Comparison of ENCODE assay signal across 12 mouse cellular contexts in genomic region chr17:74272683-74273205, GRCm38 (mm10). TPM values are rescaled to one million over a fixed set of nuclear protein-coding genes. Genes with fewer than 3 reads are reported as not detected.
DNase-seq lines count a peak whose midpoint lies in the region; ATAC-seq and TF ChIP-seq lines count a peak whose summit lies in the region.
"Had no signal": no experiment of that assay in that cellular context is flagged by ENCODE, and none has a peak within 500 bp of the region (broad histone marks: within the 10 kb centered on the region; RNA-seq: fewer than 3 reads in every experiment).

No protein-coding gene starts in this region.

- H3K9ac ChIP-seq in hindbrain, embryonic 16.5 days (ENCODE audit: low read depth, low read length): no peak overlapping the region
- H3K9ac ChIP-seq in forebrain, postnatal 0 days: no peak overlapping the region

- H3K4me2 ChIP-seq in hindbrain, embryonic 16.5 days (ENCODE audit: low read length): no peak overlapping the region
- H3K4me2 ChIP-seq in forebrain, postnatal 0 days (ENCODE audit: low read depth): no peak overlapping the region

- H3K36me3 ChIP-seq in hindbrain, embryonic 16.5 days (ENCODE audit: control insufficient read depth, insufficient read depth, low read length): no peaks in the 10 kb centered on the region
- peaks cover 40% of the 10 kb centered on the region for H3K36me3 ChIP-seq in hindbrain, embryonic 10.5 days
- no peaks in the 10 kb centered on the region for H3K36me3 ChIP-seq in forebrain, postnatal 0 days (ENCODE audit: insufficient read depth)

- no peaks in the 10 kb centered on the region for H3K9me3 ChIP-seq in hindbrain, embryonic 16.5 days (ENCODE audit: control insufficient read depth, low read length)
- 0 out of 2 replicates have a peak, but pooled peaks cover 6% of the 10 kb centered on the region for H3K9me3 ChIP-seq in hindbrain, embryonic 10.5 days
- H3K9me3 ChIP-seq in forebrain, postnatal 0 days (ENCODE audit: low read length): no peaks in the 10 kb centered on the region

- no peak for DNase-seq in hindbrain, embryonic 10.5 days (ENCODE audit: low spot score)
- DNase-seq in right cerebral cortex, postnatal 4 days: peak; percentile 4
- no peak for DNase-seq in right cerebral cortex, adult 18-20 months
- DNase-seq in liver: peak; percentile 23
- no peak for DNase-seq in cerebellum, adult 8-10 months
- DNase-seq in right cerebral cortex, postnatal 10 days (ENCODE audit: low spot score in 2 of 2): no peak
- DNase-seq in forebrain, postnatal 0 days: no peak
- DNase-seq: adrenal gland, postnatal 36 days; cerebellum, adult 9-10 months; thymus, adult 2 months had no signal

- no peak overlapping the region for H3K27ac ChIP-seq in hindbrain, embryonic 16.5 days (ENCODE audit: low read depth, low read length)
- no peak overlapping the region for H3K27ac ChIP-seq in hindbrain, embryonic 10.5 days
- H3K27ac ChIP-seq in forebrain, postnatal 0 days (ENCODE audit: low read depth, low read length): no peak overlapping the region
- H3K27ac ChIP-seq: layer of hippocampus, adult 2 months had no signal

- TF ChIP-seq CTCF in forebrain, postnatal 0 days (IDR thresholded peaks at IDR 0.05; ENCODE audit: low read depth): no peak

- WGBS in hindbrain, embryonic 16.5 days: 86% methylated on average over 16 of the region's 16 CpGs
- 83% methylated on average over 16 of the region's 16 CpGs for WGBS in hindbrain, embryonic 10.5 days
- 75% methylated on average over 16 of the region's 16 CpGs for WGBS in forebrain, postnatal 0 days

- no peaks in the 10 kb centered on the region for H3K27me3 ChIP-seq in hindbrain, embryonic 16.5 days (replicated peaks; ENCODE audit: control insufficient read depth, insufficient read depth, low read length)
- H3K27me3 ChIP-seq in hindbrain, embryonic 10.5 days (ENCODE audit: insufficient read depth, poor library complexity, severe bottlenecking): no peaks in the 10 kb centered on the region
- no peaks in the 10 kb centered on the region for H3K27me3 ChIP-seq in forebrain, postnatal 0 days (ENCODE audit: insufficient read depth, low read length)

- ATAC-seq in hindbrain, embryonic 16.5 days: peak; percentile 48; the same call in 1 of the 2 replicates
- no peak for ATAC-seq in forebrain, postnatal 0 days

- H3K4me1 ChIP-seq in hindbrain, embryonic 16.5 days (ENCODE audit: control insufficient read depth, insufficient read depth, low read depth, low read length): no peaks in the 10 kb centered on the region
- 0 out of 2 replicates have a peak, but pooled peaks cover 5% of the 10 kb centered on the region for H3K4me1 ChIP-seq in hindbrain, embryonic 10.5 days (replicated peaks)
- no peaks in the 10 kb centered on the region for H3K4me1 ChIP-seq in forebrain, postnatal 0 days (ENCODE audit: insufficient read depth)

- H3K4me3 ChIP-seq in hindbrain, embryonic 16.5 days (ENCODE audit: low read length): no peak overlapping the region
- no peak overlapping the region for H3K4me3 ChIP-seq in hindbrain, embryonic 10.5 days
- no peak overlapping the region for H3K4me3 ChIP-seq in forebrain, postnatal 0 days (ENCODE audit: low read depth, low read length)
- H3K4me3 ChIP-seq: layer of hippocampus, adult 2 months had no signal

RNA-seq across cellular contexts. Expression of gene Memo1, which starts 22.6 kb away (rescaled TPM):
- polyA plus RNA-seq in hindbrain, embryonic 16.5 days (2015; fragmentation: Nextera tagmentation; extraction: Ambion mirVana): 52.9 and 56.1 TPM in 2 replicates
- polyA plus RNA-seq in hindbrain, embryonic 10.5 days (2016; fragmentation: Nextera tagmentation; extraction: Ambion mirVana): 76.8 and 86.9 TPM in 2 replicates
- total RNA-seq in forebrain, postnatal 0 days (2014; rRNA removed): 45.7 and 54.2 TPM in 2 replicates
- 46.3 and 52.9 TPM in 2 replicates for polyA plus RNA-seq in forebrain, postnatal 0 days (2015; fragmentation: Nextera tagmentation; extraction: Ambion mirVana)

RNA-seq across cellular contexts. Expression of gene Dpy30, which starts 51.0 kb away (rescaled TPM):
- polyA plus RNA-seq in hindbrain, embryonic 16.5 days (2015; fragmentation: Nextera tagmentation; extraction: Ambion mirVana): 207 and 221 TPM in 2 replicates
- 266 and 284 TPM in 2 replicates for polyA plus RNA-seq in hindbrain, embryonic 10.5 days (2016; fragmentation: Nextera tagmentation; extraction: Ambion mirVana)
- 86.1 and 109 TPM in 2 replicates for total RNA-seq in forebrain, postnatal 0 days (2014; rRNA removed)
- polyA plus RNA-seq in forebrain, postnatal 0 days (2015; fragmentation: Nextera tagmentation; extraction: Ambion mirVana): 225 and 246 TPM in 2 replicates

Comparison
In these comparisons a context has a peak if more than half of its experiments do, and no peak if none do; other contexts are left out.
1. DNase-seq: peak in right cerebral cortex, postnatal 4 days (single experiment) and liver (single experiment); none in hindbrain, embryonic 10.5 days (single experiment), right cerebral cortex, adult 18-20 months (single experiment), cerebellum, adult 8-10 months (single experiment), right cerebral cortex, postnatal 10 days (0 of 2) and forebrain, postnatal 0 days (single experiment).